Comparison of ENCODE assay signal across 9 mouse cellular contexts in genomic region chr7:25270652-25271633, GRCm38 (mm10). TPM values are rescaled to one million over a fixed set of nuclear protein-coding genes. Genes with fewer than 3 reads are reported as not detected.
DNase-seq lines count a peak whose midpoint lies in the region; ATAC-seq and TF ChIP-seq lines count a peak whose summit lies in the region.
"Had no signal": no experiment of that assay in that cellular context is flagged by ENCODE, and none has a peak within 500 bp of the region (broad histone marks: within the 10 kb centered on the region; RNA-seq: fewer than 3 reads in every experiment).

No protein-coding gene starts in this region.

- H3K4me3 ChIP-seq in kidney, embryonic 16.5 days (ENCODE audit: low read length), result no peak overlapping the region
- no peak overlapping the region for H3K4me3 ChIP-seq in kidney, adult 2 months (ENCODE audit: insufficient read depth, low read depth, low read length)
- no peak overlapping the region for H3K4me3 ChIP-seq in stomach, embryonic 16.5 days (replicated peaks; ENCODE audit: low read length)
- no peak overlapping the region for H3K4me3 ChIP-seq in stomach, postnatal 0 days (ENCODE audit: low read depth, low read length)
- H3K4me3 ChIP-seq: lung, embryonic 15.5 days had no signal

- no peaks in the 10 kb centered on the region for H3K9me3 ChIP-seq in kidney, embryonic 16.5 days (ENCODE audit: low read length)
- H3K9me3 ChIP-seq in stomach, embryonic 16.5 days (replicated peaks; ENCODE audit: control insufficient read depth, low read length), result no peaks in the 10 kb centered on the region
- H3K9me3 ChIP-seq in stomach, postnatal 0 days (ENCODE audit: control insufficient read depth, low read length), result no peaks in the 10 kb centered on the region
- H3K9me3 ChIP-seq: lung, embryonic 15.5 days had no signal

- peak overlapping the region; percentile 85 for H3K9ac ChIP-seq in kidney, embryonic 16.5 days (replicated peaks; ENCODE audit: low read length)
- no peak overlapping the region for H3K9ac ChIP-seq in stomach, embryonic 16.5 days (ENCODE audit: low read length)
- H3K9ac ChIP-seq in stomach, postnatal 0 days (ENCODE audit: low read length), result no peak overlapping the region

- H3K36me3 ChIP-seq in kidney, embryonic 16.5 days (ENCODE audit: insufficient read depth, low read length), result peaks cover 27% of the 10 kb centered on the region
- H3K36me3 ChIP-seq in kidney, adult 2 months (ENCODE audit: control insufficient read depth, insufficient read depth, low read length), result no peaks in the 10 kb centered on the region
- peaks cover 14% of the 10 kb centered on the region; the same call in 1 of the 2 replicates for H3K36me3 ChIP-seq in stomach, embryonic 16.5 days (ENCODE audit: control insufficient read depth, insufficient read depth, low read length)
- H3K36me3 ChIP-seq in stomach, postnatal 0 days (ENCODE audit: control insufficient read depth, insufficient read depth, low read length), result peaks cover 15% of the 10 kb centered on the region

- no peak for ATAC-seq in cerebellum, adult (ENCODE audit: insufficient number of reproducible peaks, low FRiP score, low TSS enrichment)
- ATAC-seq in kidney, embryonic 16.5 days (ENCODE audit: low FRiP score, low TSS enrichment), result no peak
- no peak for ATAC-seq in stomach, embryonic 16.5 days (ENCODE audit: insufficient read depth, low FRiP score)
- no peak for ATAC-seq in stomach, postnatal 0 days (ENCODE audit: low FRiP score, low TSS enrichment)

- peaks cover 42% of the 10 kb centered on the region for H3K4me1 ChIP-seq in kidney, embryonic 16.5 days (ENCODE audit: insufficient read depth, low read length)
- peaks cover 9% of the 10 kb centered on the region for H3K4me1 ChIP-seq in kidney, adult 2 months (ENCODE audit: control insufficient read depth, insufficient read depth, low read length)
- H3K4me1 ChIP-seq in stomach, embryonic 16.5 days (ENCODE audit: control insufficient read depth, insufficient read depth, low read length), result peaks cover 41% of the 10 kb centered on the region
- peaks cover 9% of the 10 kb centered on the region for H3K4me1 ChIP-seq in stomach, postnatal 0 days (replicated peaks; ENCODE audit: control insufficient read depth, insufficient read depth)

- no peaks in the 10 kb centered on the region for H3K27me3 ChIP-seq in kidney, embryonic 16.5 days (ENCODE audit: insufficient read depth, low read length)
- no peaks in the 10 kb centered on the region for H3K27me3 ChIP-seq in kidney, adult 2 months (replicated peaks; ENCODE audit: control insufficient read depth, insufficient read depth, low read length)
- H3K27me3 ChIP-seq in stomach, embryonic 16.5 days (ENCODE audit: control insufficient read depth, insufficient read depth, low read length), result no peaks in the 10 kb centered on the region
- H3K27me3 ChIP-seq in stomach, postnatal 0 days (ENCODE audit: control insufficient read depth, insufficient read depth, low read length), result no peaks in the 10 kb centered on the region
- H3K27me3 ChIP-seq: lung, embryonic 15.5 days had no signal

- H3K4me2 ChIP-seq in kidney, embryonic 16.5 days (replicated peaks; ENCODE audit: low read depth, low read length), result no peak overlapping the region
- H3K4me2 ChIP-seq in stomach, embryonic 16.5 days (ENCODE audit: low read depth, low read length), result peak overlapping the region; percentile 83; the same call in 1 of the 2 replicates
- no peak overlapping the region for H3K4me2 ChIP-seq in stomach, postnatal 0 days (replicated peaks; ENCODE audit: low read depth)

- 83% methylated on average over 35 of the region's 35 CpGs for WGBS in kidney, embryonic 16.5 days
- 75% methylated on average over 35 of the region's 35 CpGs for WGBS in kidney, adult 2 months
- 88% methylated on average over 35 of the region's 35 CpGs for WGBS in stomach, embryonic 16.5 days
- WGBS in stomach, postnatal 0 days, result 91% methylated on average over 35 of the region's 35 CpGs

- peak; percentile 63 for DNase-seq in cerebellum, adult 11-12 months
- no peak for DNase-seq in kidney, adult 2 months
- no peak for DNase-seq in stomach, postnatal 0 days (ENCODE audit: low spot score)
- DNase-seq in embryo, embryonic 9.5 days (ENCODE audit: extremely low spot score), result no peak
- DNase-seq in left cerebral cortex, adult 9 months (ENCODE audit: low spot score in 2 of 2), result no peak

- no peak for TF ChIP-seq EP300 in stomach, postnatal 0 days (optimal IDR thresholded peaks at IDR 0.05)

- H3K27ac ChIP-seq in kidney, embryonic 16.5 days (ENCODE audit: low read length), result peak overlapping the region; percentile 74
- no peak overlapping the region for H3K27ac ChIP-seq in kidney, adult 2 months (ENCODE audit: insufficient read depth, low read depth, low read length)
- H3K27ac ChIP-seq in stomach, embryonic 16.5 days (ENCODE audit: low read length), result peak overlapping the region; percentile 46; the same call in 1 of the 2 replicates
- H3K27ac ChIP-seq in stomach, postnatal 0 days (replicated peaks), result no peak overlapping the region
- H3K27ac ChIP-seq: lung, embryonic 15.5 days had no signal

- no peak for TF ChIP-seq POLR2A in kidney, adult 2 months (IDR thresholded peaks at IDR 0.05; ENCODE audit: low read depth, low read length)

- TF ChIP-seq CTCF in kidney, adult 2 months (conservative IDR thresholded peaks at IDR 0.05; ENCODE audit: insufficient read depth, insufficient read length, low read depth, low read length), result no peak
- TF ChIP-seq CTCF in stomach, postnatal 0 days (IDR thresholded peaks at IDR 0.05; ENCODE audit: low read depth), result no peak

RNA-seq across cellular contexts. Expression of gene Cic, which starts 3.4 kb away (rescaled TPM):
- polyA plus RNA-seq in kidney, embryonic 16.5 days (2015; fragmentation: Nextera tagmentation; extraction: Ambion mirVana), result 28.9 and 30.8 TPM in 2 replicates
- polyA plus RNA-seq in kidney, adult 2 months (2012; rRNA removed), result 41.8 and 41.9 TPM in 2 replicates
- polyA plus RNA-seq in stomach, embryonic 16.5 days (2015; fragmentation: Nextera tagmentation; extraction: Ambion mirVana), result 26.7 and 27.4 TPM in 2 replicates
- 15.0 and 15.9 TPM in 2 replicates for polyA plus RNA-seq in stomach, postnatal 0 days (2015; fragmentation: Nextera tagmentation; extraction: Ambion mirVana)

RNA-seq across cellular contexts. Expression of gene Erf, which starts 20.4 kb away (rescaled TPM):
- 12.5 and 15.2 TPM in 2 replicates for polyA plus RNA-seq in kidney, embryonic 16.5 days (2015; fragmentation: Nextera tagmentation; extraction: Ambion mirVana)
- polyA plus RNA-seq in kidney, adult 2 months (2012; rRNA removed), result 37.0 and 46.2 TPM in 2 replicates
- polyA plus RNA-seq in stomach, embryonic 16.5 days (2015; fragmentation: Nextera tagmentation; extraction: Ambion mirVana), result 6.9 and 11.0 TPM in 2 replicates
- polyA plus RNA-seq in stomach, postnatal 0 days (2015; fragmentation: Nextera tagmentation; extraction: Ambion mirVana), result 8.1 and 8.8 TPM in 2 replicates

RNA-seq across cellular contexts. Expression of gene Pafah1b3, which starts 26.8 kb away (rescaled TPM):
- 197 and 199 TPM in 2 replicates for polyA plus RNA-seq in kidney, embryonic 16.5 days (2015; fragmentation: Nextera tagmentation; extraction: Ambion mirVana)
- 48.9 and 50.2 TPM in 2 replicates for polyA plus RNA-seq in kidney, adult 2 months (2012; rRNA removed)
- polyA plus RNA-seq in stomach, embryonic 16.5 days (2015; fragmentation: Nextera tagmentation; extraction: Ambion mirVana), result 186 and 209 TPM in 2 replicates
- 125 and 126 TPM in 2 replicates for polyA plus RNA-seq in stomach, postnatal 0 days (2015; fragmentation: Nextera tagmentation; extraction: Ambion mirVana)

RNA-seq across cellular contexts. Expression of gene Prr19, which starts 30.3 kb away (rescaled TPM):
- 0.84 and 0.98 TPM in 2 replicates for polyA plus RNA-seq in kidney, embryonic 16.5 days (2015; fragmentation: Nextera tagmentation; extraction: Ambion mirVana)
- 0.08 TPM in 1 of 2 replicates, not detected in the other for polyA plus RNA-seq in kidney, adult 2 months (2012; rRNA removed)
- polyA plus RNA-seq in stomach, embryonic 16.5 days (2015; fragmentation: Nextera tagmentation; extraction: Ambion mirVana), result 0.49 and 0.57 TPM in 2 replicates
- 0.07 TPM in 1 of 2 replicates, not detected in the other for polyA plus RNA-seq in stomach, postnatal 0 days (2015; fragmentation: Nextera tagmentation; extraction: Ambion mirVana)

RNA-seq across cellular contexts. Expression of gene Gsk3a, which starts 33.3 kb away (rescaled TPM):
- polyA plus RNA-seq in kidney, embryonic 16.5 days (2015; fragmentation: Nextera tagmentation; extraction: Ambion mirVana), result 9.0 and 9.9 TPM in 2 replicates
- polyA plus RNA-seq in kidney, adult 2 months (2012; rRNA removed), result 127 and 128 TPM in 2 replicates
- polyA plus RNA-seq in stomach, embryonic 16.5 days (2015; fragmentation: Nextera tagmentation; extraction: Ambion mirVana), result 5.7 and 6.3 TPM in 2 replicates
- 5.1 and 5.3 TPM in 2 replicates for polyA plus RNA-seq in stomach, postnatal 0 days (2015; fragmentation: Nextera tagmentation; extraction: Ambion mirVana)

Comparison
In these comparisons a context has a peak if more than half of its experiments do, and no peak if none do; other contexts are left out.
1. H3K27ac ChIP-seq: peak in kidney, embryonic 16.5 days (single experiment) and stomach, embryonic 16.5 days (single experiment); none in kidney, adult 2 months (single experiment) and stomach, postnatal 0 days (single experiment).